Mouse (Mus musculus): Measurements from ENCODE around the gene Zkscan2. TPM values are rescaled to one million over a fixed set of nuclear protein-coding genes. Genes with fewer than 3 reads are reported as not detected.

Gene Zkscan2
- total RNA-seq (2021), result 10 to 100 TPM; 34.1 to 36.5 TPM

GRCm38 (mm10) chr7:123500239-123501219 is at the start of gene Zkscan2:
TSS of gene Zkscan2 (minus strand) at chr7:123500449.
- peak; percentile 95 for DNase-seq
- intact Hi-C loops (cut with DNase I), result no loop called here

- intact Hi-C loops (cut with DNase I), result loop anchor here (5.0 to 10.0 kb wide), 3 partner anchors 466 to 1863 kb away; no protein-coding TSS in a partner anchor
- no peak for DNase-seq
Observed at GRCm38 (mm10) chr7:123529190-123529589, 28.9 kb upstream of the Zkscan2 start.

GRCm38 (mm10) chr7:123525761-123526160 is 25.5 kb upstream of the Zkscan2 start:
- intact Hi-C loops (cut with DNase I), result loop anchor here (5.0 to 10.0 kb wide), 3 partner anchors 469 to 1867 kb away; no protein-coding TSS in a partner anchor
- no peak for DNase-seq

GRCm38 (mm10) chr7:123524218-123524861 is 24.1 kb upstream of the Zkscan2 start:
- intact Hi-C loops (cut with DNase I), result loop anchor here (10.0 kb wide), 2 partner anchors 470 to 1260 kb away; no protein-coding TSS in a partner anchor
- peak; percentile 84 for DNase-seq

- DNase-seq, result no peak
Observed at GRCm38 (mm10) chr7:123507946-123508345, 7.7 kb upstream of the Zkscan2 start.

GRCm38 (mm10) chr7:123503358-123503757 is 3.1 kb upstream of the Zkscan2 start:
- intact Hi-C loops (cut with DNase I), result no loop called here
- DNase-seq, result no peak

More at GRCm38 (mm10) chr7:123507946-123508345, 7.7 kb upstream of the Zkscan2 start:
- intact Hi-C loops (cut with DNase I), result no loop called here

- intact Hi-C loops (cut with DNase I), result no loop called here
- peak; percentile 22 for DNase-seq
Observed at GRCm38 (mm10) chr7:123499481-123500238, 589 bp downstream of the Zkscan2 start.

GRCm38 (mm10) chr7:123487703-123488102 is 12.5 kb downstream of the Zkscan2 start:
- DNase-seq, result no peak
- intact Hi-C loops (cut with DNase I), result no loop called here

- no peak for DNase-seq
- intact Hi-C loops (cut with DNase I), result loop anchor here (5.0 to 10.0 kb wide), 3 partner anchors 71 to 463 kb away; no protein-coding TSS in a partner anchor
Observed at GRCm38 (mm10) chr7:123467961-123468360, 32.3 kb downstream of the Zkscan2 start.

- intact Hi-C loops (cut with DNase I), result loop anchor here (5.0 to 10.0 kb wide), 3 partner anchors 69 to 461 kb away; no protein-coding TSS in a partner anchor
- peak; percentile 80 for DNase-seq
Observed at GRCm38 (mm10) chr7:123465692-123466387, 34.4 kb downstream of the Zkscan2 start.

- intact Hi-C loops (cut with DNase I), result loop anchor here (10.0 kb wide), 1 partner anchor 459 kb away; no protein-coding TSS in a partner anchor
- DNase-seq, result no peak
Observed at GRCm38 (mm10) chr7:123463569-123463968, 36.7 kb downstream of the Zkscan2 start.

GRCm38 (mm10) chr7:123462070-123462501 is 38.2 kb downstream of the Zkscan2 start, which contains the start of gene Aqp8:
TSS of gene Aqp8 (plus strand) at chr7:123462291.
- peak; percentile 43 for DNase-seq
- intact Hi-C loops (cut with DNase I), result loop anchor here (10.0 kb wide), 1 partner anchor 457 kb away; no protein-coding TSS in a partner anchor

- intact Hi-C loops (cut with DNase I), result loop anchor here (10.0 kb wide), 1 partner anchor 457 kb away; no protein-coding TSS in a partner anchor
- DNase-seq, result no peak
Observed at GRCm38 (mm10) chr7:123461316-123461715, 38.9 kb downstream of the Zkscan2 start.

GRCm38 (mm10) chr7:123459247-123459646 is 41.0 kb downstream of the Zkscan2 start:
- DNase-seq, result no peak
- intact Hi-C loops (cut with DNase I), result no loop called here

GRCm38 (mm10) chr7:123458309-123458708 is 41.9 kb downstream of the Zkscan2 start:
- DNase-seq, result no peak
- intact Hi-C loops (cut with DNase I), result no loop called here

GRCm38 (mm10) chr7:123455088-123455487 is 45.2 kb downstream of the Zkscan2 start:
- DNase-seq, result no peak
- intact Hi-C loops (cut with DNase I), result no loop called here

- intact Hi-C loops (cut with DNase I), result no loop called here
- no peak for DNase-seq
Observed at GRCm38 (mm10) chr7:123453066-123453465, 47.2 kb downstream of the Zkscan2 start.

- intact Hi-C loops (cut with DNase I), result no loop called here
- no peak for DNase-seq
Observed at GRCm38 (mm10) chr7:123452551-123452950, 47.7 kb downstream of the Zkscan2 start.

- no peak for DNase-seq
- intact Hi-C loops (cut with DNase I), result no loop called here
Observed at GRCm38 (mm10) chr7:123450515-123450914, 49.7 kb downstream of the Zkscan2 start.
